Mouse (Mus musculus) embryonic stem cell, embryonic (primary cell): ENCODE measurements at regions not wholly inside any gene's neighbourhood (a gene's known extent, or its start where the extent isn't known, plus 50 kb on each side); places are given as distances from the start of the nearest gene placed in this dataset.
"Not testable (repeated sequence)": the region's sequence is repeated elsewhere in the genome, so short reads cannot be mapped to it uniquely, and the experiment has no call there.

Experiments used
- CTCF ChIA-PET, 4 experiments: fragments of 300-600 bp in 2 of 4; fragments of 350-600 bp in 2 of 4; sonication (Branson Sonifier 250); formaldehyde crosslinking; loops; one replicate each; lab custom pipeline; 2022; ENCODE audit warnings: inconsistent platforms in 2 of 4; lab: Charles Lee
- POLR2A ChIA-PET, 4 experiments: fragments of 300-600 bp in 2 of 4; fragments of 350-600 bp in 2 of 4; sonication (Branson Sonifier 250); formaldehyde crosslinking; loops; one replicate each; lab custom pipeline; 2022; ENCODE audit warnings: antibody characterized with exemption in 4 of 4, inconsistent platforms in 1 of 4; lab: Charles Lee

DNA sequence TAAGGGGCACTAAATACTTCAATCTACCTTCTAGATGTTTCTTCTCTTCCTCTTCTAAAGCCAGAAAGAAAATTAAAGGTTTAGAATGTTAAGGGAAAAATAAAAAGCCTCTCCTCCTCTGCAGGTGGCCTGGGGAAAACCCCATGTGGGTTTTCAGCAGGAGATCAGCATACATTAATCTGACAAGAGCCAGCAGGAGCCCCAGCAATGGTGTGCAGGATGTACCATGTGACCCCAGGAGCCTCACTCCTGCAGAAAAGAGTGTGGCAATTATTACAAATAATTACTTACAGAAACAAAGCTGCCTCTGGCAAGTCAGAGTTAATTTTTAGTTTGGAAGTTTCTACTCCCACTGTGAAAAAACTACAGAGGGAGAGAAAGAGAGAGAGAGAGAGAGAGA, 440.4 kb downstream of the Zpld1 start:
- CTCF ChIA-PET = interaction anchor here in 1 of 4 experiments (0.6 kb wide), 1 partner anchor 50 kb away, joined by 3 read pairs; no protein-coding TSS in a partner anchor
- POLR2A ChIA-PET = interaction anchor here in 1 of 4 experiments (0.6 kb wide), 1 partner anchor 1115 kb away, joined by 3 read pairs; no protein-coding TSS in a partner anchor

DNA sequence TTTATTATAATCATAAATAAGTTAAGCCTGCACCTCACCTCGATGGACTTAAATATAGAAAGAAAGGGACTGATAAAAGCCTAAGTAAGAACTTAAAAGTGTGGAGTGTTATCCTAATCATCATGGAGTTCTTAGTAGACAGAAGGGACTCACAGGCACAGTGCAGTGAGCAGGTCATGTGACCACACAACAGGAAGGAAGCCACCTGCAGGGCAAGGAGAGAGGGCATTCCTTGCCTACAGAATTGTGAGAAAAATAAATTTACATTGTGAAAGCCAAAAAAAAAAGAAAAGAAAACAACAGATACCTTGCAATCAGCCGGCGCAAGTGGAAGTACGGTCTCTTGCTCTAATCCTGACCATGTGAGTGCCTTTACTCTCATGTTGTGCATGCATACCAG, 454.8 kb downstream of the Zpld1 start:
- CTCF ChIA-PET, POLR2A ChIA-PET: not testable (repeated sequence)
